Mouse (Mus musculus) large intestine, adult 2 months (tissue): ENCODE measurements around the gene Hist1h2ak. TPM values are rescaled to one million over a fixed set of nuclear protein-coding genes. Genes with fewer than 3 reads are reported as not detected.
"Not testable (repeated sequence)": the region's sequence is repeated elsewhere in the genome, so short reads cannot be mapped to it uniquely, and the experiment has no call there.

Experiments used
- DNase-seq: peaks from one replicate; pipeline ENCODE4 v3.0.0-alpha.2; 2012; ENCODE audit warnings: low read depth, low spot score
- WGBS: fragments of 180-500 bp; shearing (Covaris S2); methylation state at CpG from one replicate; pipeline ENCODE4 v1.1.7; 2018; 5-methylcytosine and 5-hydroxymethylcytosine counted together
- polyA plus RNA-seq: library from polyadenylated mRNA; depleted of rRNA; stranded (reverse); fragments of >200 nt; gene quantifications from 2 replicates; pipeline ENCODE4 v1.2.3, GENCODE M21; 2012; rRNA removed

Hist1h2ak gene
- 14.9 and 16.4 TPM in 2 replicates for polyA plus RNA-seq

DNA sequence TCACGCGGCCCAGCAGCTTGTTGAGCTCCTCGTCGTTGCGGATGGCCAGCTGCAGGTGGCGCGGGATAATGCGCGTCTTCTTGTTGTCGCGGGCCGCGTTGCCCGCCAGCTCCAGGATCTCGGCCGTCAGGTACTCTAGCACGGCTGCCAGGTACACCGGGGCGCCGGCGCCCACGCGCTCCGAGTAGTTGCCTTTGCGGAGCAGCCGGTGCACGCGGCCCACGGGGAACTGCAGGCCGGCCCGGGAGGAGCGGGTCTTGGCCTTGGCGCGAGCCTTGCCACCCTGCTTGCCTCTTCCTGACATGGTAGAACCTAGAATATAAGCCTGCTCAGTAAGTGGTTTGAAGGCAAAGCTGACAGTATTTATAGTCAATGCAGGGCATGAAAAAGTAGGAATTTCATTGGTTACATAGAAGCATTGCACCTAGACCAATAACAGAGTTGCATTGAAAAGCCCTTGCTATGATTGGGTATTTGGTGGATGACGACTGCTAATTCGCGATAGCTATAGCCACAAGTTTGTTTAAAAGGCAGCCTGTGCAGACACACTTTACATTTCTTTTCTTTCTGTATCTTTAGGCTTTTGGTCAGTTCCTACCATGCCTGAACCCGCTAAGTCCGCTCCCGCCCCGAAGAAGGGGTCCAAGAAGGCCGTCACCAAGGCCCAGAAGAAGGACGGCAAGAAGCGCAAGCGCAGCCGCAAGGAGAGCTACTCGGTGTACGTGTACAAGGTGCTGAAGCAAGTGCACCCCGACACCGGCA is at the start of gene Hist1h2ak, which contains the start of gene Hist1h2bn:
Gene Hist1h2ak, minus strand, starts transcription at position 304 of the 762 bp plus-strand sequence.
Gene Hist1h2bn, plus strand, starts transcription at position 600 of the 762 bp plus-strand sequence.
- peak; percentile 94 for DNase-seq
- under 1% methylated on average over 48 of the region's 50 CpGs for WGBS

DNA sequence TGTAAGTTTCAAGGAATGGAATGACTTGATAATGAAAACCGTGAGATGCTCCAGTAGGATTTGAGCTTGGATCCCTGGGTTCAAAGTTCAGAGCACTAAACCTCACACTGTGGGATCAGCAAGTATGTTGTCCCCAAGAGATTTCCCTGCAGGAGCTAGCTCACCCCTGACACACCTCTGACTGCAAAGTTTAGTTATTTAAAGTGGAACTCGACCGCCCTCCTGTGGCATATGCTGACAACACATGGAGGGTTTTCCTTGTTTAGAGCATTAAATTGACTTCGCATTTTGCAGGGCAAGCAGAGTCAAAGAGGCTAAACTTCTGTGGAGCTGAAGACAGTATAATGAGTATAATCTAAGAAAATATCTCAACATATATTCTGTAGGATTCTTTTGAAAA is 49.4 kb upstream of the Hist1h2ak start:
- not testable (repeated sequence) for DNase-seq
- no CpG with 5 or more reads among the region's 4 CpGs for WGBS

DNA sequence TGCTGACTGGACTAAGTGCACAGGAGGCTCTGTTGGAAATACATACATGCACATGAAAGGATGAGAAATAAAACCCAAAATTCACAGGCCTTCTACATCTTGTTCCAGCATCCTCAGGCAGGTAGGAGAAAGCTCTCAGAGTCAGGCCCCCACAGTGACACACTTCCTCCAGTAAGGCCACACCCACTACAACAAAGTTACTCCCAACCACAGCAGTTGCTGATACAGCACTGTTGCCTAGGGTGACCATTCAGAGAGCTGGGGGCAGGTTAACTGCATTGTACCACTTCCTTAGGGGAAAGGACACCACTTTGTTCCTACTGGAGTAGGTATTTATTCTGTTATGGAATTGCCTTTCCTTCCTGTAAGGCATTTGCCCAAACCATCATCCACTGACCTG is 43.5 kb upstream of the Hist1h2ak start:
- not testable (repeated sequence) for DNase-seq

DNA sequence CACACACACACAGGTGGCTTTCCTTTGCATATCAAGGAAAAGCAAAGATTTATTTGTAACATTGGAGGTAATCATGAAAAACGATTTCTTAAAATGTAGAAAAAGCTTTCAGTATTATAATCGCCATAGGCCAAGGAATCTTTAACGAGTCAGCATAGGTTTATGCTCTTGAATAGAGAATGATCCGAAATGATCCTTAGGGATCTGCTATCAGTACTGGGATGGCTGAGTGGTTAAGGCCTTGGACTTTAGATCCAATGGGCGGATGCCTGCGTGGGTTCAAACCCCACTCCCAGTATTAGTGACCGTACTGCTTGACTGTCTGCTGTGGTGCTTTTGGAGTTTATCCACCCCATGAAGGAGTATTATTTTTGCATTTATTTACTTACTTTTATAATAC is 42.0 kb upstream of the Hist1h2ak start:
- WGBS: 92% methylated on average over 7 of the region's 7 CpGs
- no peak for DNase-seq

DNA sequence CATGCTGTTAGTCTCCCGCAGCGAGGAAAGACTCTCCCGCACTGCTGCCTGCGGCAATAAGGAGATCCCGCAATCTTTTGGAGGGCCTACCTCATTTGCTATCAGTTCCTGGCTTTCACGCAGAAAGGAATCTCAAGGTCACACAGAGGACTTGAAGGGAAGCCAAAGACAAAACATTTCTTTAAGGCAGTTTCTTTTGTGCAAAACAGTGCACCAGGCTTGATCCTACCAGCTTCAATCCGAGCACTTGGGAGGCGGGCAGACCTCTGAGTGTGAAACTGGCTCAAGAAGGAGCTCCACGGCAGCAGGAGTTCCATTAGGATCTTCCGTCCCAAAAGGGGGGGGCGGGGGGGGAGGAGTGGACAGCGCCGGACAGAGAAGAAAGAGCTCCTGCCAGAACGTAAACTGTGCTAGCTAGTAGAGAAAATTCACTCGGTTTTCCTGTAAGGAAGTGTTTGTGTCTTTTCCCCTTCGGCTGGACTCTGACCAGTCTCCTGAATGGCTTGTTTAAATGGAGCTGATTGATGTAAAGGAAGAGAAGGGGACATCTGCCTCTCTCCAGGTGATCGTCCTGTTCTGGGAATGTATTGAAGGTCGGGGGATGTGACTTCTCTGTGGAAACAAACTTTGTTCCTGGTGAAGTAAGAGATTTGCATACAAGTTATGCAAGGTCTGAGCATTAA is 37.1 kb upstream of the Hist1h2ak start:
- 14% methylated on average over 18 of the region's 18 CpGs for WGBS

DNA sequence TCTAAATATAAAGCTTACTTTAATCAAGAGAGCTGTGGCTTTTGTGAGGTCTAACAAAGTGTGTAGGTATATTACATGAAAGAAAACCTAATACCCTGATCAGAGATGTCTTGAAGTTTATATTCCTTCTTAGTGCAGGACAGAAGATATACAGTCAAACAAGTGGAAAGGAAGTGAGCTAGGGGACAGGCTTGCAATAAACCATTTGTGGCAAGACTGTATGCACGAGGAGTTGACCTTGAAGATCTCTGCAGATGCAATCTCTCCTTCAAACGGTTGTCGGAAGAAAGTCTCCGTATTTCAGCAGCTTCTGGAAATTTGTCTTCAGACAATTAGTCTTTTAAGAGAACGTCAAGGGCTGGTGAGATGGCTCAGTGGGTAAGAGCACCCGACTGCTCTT is 36.3 kb upstream of the Hist1h2ak start:
- 65% methylated on average over 6 of the region's 6 CpGs for WGBS
- no peak for DNase-seq

More for the DNA sequence above, 37.1 kb upstream of the Hist1h2ak start:
- DNase-seq: no peak

DNA sequence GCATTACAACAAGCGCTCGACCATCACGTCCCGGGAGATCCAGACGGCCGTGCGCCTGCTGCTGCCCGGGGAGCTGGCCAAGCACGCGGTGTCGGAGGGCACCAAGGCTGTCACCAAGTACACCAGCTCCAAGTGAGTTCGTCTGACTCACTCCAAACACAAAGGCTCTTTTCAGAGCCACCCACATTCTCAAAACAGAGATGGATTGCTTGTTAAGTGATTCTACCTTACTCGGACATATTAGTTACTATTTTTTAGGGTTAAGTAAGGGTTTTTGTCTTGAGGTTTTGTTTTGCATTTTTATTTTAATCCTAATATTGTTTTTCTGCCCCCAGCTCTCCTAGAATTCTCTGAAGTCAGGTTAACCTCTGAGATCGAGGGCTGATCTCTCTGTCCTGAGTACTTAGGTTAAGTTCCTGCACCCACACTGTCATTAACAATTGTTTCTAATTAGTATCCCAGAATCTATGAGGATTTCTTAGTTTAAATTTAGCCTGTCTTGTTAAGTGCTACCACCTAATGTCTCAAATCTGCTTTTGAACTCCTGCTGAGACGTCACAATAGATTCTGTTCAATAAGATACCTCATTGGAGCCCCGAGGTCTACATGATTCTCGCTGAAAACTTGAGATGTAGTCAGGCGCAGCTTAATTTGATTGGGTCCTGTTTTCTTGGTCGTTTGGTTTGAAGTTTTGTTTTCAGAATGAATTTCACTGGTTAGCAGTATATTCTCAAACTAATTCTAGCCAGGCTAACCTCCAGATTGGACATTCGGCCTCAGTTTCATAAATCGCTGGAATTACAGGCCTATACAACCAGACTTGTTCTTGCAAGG is 34.4 kb upstream of the Hist1h2ak start:
- DNase-seq: no peak
- 37% methylated on average over 17 of the region's 21 CpGs for WGBS

DNA sequence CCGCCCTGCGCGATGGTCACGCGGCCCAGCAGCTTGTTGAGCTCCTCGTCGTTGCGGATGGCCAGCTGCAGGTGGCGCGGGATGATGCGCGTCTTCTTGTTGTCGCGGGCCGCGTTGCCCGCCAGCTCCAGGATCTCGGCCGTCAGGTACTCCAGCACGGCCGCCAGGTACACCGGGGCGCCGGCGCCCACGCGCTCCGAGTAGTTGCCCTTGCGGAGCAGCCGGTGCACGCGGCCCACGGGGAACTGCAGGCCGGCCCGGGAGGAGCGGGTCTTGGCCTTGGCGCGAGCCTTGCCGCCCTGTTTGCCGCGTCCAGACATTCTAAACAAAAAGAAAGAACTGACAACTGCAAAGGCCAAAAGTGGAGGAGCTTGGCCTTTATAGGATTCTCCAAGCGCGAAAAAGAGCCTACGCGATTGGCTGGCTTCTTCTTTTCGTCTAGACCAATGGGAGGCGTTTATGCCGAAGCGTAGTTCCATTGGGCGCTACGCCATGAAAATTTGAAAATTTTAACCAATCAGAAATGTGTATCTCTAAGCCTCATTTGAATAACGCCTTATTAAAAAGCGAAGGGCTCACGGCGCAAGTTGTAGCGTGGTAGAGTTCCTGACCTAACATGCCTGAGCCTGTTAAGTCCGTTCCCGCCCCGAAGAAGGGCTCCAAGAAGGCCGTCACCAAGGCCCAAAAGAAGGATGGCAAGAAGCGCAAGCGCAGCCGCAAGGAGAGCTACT is 33.4 kb upstream of the Hist1h2ak start, which contains the start of the genes Hist1h2an and Hist1h2bp:
Gene Hist1h2an, minus strand, starts transcription at position 320 of the 731 bp plus-strand sequence.
Gene Hist1h2bp, plus strand, starts transcription at position 563 of the 731 bp plus-strand sequence.
- DNase-seq: peak; percentile 86
- under 1% methylated on average over 40 of the region's 63 CpGs for WGBS

DNA sequence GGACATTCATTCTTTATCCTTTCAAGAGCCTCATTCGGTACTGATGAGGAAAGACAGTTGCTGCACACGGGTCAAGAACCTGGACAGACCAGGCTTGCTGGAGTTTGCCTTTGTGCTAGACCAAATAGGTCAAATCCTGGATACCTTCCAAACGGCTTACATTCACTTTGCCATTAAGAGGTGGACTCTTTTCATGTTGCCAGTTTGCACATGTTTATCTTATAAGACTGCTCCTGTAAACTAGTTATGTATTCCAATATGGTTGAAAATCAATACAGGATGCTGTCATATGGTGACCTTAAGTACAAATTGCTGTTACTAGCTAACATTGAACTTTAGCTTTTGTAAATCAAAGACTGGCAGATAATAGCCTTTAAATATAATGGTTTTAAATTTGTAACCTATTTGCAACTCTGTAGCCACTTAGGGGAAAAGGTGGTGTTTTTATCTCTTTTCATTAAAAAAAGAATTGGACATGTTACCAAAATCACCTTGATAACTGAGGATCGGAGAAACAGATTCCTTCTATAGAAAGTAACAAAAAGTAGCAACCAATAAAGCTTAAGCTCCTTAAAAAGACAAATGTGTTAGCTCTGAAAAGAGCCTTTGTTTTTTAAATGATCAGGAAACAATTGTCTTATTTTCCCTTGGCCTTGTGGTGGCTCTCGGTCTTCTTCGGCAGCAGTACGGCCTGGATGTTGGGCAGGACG is 32.7 kb upstream of the Hist1h2ak start:
- 10% methylated on average over 8 of the region's 8 CpGs for WGBS
- no peak for DNase-seq

DNA sequence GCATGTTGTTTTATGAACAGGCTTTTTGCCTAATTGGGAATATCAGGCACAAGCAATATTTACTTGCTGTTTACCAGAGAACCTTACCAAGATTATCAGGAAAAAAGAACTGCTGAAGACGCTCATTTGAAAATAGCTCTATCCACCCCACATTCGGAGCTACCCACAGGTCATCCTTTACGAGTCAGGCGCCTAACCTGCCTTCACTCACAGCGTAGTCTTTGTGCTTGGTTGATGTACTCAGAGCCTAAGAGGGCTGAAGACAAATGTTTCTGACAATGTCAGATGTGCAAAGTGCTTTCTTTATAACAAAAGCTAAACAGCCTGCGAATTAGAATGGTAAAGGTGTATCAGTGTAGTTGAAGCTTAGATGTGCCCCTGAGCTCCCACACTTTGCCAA is 30.7 kb upstream of the Hist1h2ak start:
- DNase-seq: no peak
- WGBS: 47% methylated on average over 6 of the region's 6 CpGs

DNA sequence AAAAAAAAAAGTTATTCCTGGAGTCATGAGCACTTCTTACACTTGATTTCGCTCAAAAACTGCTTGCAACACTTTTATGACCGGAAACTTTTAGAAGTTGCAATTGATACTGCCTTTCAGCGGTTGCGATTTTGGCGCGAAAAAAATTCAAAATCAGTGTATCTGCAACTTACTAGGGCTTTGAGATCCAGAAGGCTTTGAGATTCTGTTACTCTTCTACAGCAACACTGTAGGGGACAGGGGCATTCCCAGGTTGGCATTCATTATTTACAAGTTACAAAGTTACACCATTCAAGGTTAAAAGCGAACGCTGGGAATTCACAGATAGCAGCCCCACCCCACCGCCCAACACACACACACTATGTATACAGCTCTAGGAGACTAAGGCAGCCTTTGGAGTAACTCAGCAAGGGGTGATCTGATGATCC is 30.1 kb upstream of the Hist1h2ak start:
- whole genome bisulfite sequencing: 3% methylated on average over 9 of the region's 9 CpGs

DNA sequence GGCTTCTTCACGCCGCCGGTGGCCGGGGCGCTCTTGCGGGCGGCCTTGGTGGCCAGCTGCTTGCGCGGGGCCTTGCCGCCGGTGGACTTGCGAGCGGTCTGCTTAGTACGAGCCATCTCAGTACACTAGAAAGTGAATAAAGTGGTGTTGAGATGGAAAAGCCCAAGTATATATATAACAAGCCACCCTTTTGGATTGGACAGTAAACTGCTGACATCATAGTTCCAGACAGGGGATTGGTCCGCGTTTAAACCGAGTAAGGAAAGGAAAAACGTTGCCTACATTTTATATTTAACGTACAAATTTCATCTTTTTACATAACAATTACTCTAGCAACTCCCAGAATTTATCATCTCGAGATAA is 29.6 kb upstream of the Hist1h2ak start, which contains the start of gene Hist1h3i:
Gene Hist1h3i, minus strand, starts transcription at position 116 of the 363 bp plus-strand sequence.
- under 1% methylated on average over 17 of the region's 20 CpGs for WGBS
- peak; percentile 78 for DNase-seq

More for the DNA sequence above, 30.1 kb upstream of the Hist1h2ak start:
- no peak for DNase-seq

DNA sequence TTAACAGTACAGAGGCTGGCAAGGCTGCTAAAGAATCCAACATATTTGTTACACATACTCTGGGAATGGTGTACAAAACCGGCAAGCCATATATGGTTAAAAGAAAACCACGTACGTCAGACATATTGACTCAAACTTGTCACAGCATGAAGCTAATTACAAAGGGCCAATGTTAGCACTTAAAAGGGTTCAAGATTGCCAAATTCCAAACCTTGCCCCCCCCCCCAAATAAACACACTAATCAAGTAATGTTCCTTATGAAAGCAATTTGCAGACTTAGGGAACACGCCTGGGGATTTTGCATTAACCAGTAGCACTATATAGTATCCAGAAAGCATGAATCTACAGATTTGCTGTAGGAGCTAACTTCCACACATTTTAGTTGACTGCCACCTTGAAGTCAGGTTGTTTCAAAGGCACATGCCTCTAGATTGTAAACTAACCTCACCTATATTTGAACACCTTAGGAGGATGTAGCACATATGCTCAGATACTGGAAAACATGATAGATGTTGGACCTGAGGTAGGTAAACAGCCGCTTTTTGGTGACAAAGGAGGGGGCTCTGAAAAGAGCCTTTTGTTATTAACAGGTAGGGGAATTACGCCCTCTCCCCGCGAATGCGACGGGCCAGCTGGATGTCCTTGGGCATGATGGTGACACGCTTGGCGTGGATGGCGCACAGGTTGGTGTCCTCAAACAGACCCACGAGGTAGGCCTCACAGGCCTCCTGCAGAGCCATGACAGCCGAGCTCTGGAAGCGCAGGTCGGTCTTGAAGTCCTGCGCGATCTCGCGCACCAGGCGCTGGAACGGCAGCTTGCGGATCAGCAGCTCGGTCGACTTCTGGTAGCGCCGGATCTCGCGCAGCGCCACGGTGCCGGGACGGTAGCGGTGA is 29.0 kb upstream of the Hist1h2ak start:
- DNase-seq: not testable (repeated sequence)
- 1% methylated on average over 15 of the region's 35 CpGs for WGBS

DNA sequence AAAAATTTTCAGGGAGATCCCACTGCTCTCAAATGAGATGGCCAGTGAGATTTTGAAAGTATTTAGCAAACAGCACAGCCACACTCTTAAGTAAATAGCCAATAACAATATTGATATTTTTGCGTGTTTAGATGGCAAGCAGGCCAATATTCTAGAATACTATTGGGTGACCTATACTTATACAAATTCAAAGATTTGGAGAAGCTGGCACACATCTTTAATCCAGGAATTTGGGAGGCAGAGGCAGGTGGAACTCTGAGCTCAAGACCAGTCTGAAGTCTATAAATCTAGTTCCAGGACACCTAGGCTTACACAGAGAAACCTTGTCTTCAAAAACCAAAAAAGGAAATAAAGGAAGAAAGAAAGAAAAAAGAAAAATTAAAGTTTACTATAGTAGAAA is 28.0 kb upstream of the Hist1h2ak start:
- 89% methylated on average over 1 of the region's 1 CpGs for WGBS
- DNase-seq: no peak

DNA sequence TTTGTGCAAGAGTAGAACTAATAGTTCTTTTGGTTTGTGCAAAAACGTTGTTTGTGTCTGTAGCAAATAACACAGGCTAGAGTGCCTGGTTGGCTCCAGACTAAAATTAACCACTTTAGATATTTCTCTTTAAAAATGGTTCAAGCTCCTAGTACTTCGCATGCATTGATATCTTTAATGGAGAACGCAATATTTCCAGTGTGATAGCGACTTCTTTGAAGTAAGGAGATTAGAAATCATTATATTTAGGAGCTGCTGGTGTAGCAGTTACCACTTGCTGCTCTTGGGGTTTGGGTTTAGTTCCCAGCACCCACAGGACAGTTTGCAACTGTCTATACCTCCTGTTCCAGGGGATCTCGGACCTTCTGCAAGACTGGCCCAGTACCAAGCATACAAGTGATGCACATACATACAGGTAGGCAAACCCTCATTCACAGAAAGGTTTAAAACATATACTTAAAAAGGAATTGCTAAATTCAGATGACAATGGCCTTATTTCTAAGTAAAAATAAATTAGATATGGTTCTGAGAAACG is 27.5 kb upstream of the Hist1h2ak start:
- no peak for DNase-seq
- WGBS: 43% methylated on average over 6 of the region's 6 CpGs

DNA sequence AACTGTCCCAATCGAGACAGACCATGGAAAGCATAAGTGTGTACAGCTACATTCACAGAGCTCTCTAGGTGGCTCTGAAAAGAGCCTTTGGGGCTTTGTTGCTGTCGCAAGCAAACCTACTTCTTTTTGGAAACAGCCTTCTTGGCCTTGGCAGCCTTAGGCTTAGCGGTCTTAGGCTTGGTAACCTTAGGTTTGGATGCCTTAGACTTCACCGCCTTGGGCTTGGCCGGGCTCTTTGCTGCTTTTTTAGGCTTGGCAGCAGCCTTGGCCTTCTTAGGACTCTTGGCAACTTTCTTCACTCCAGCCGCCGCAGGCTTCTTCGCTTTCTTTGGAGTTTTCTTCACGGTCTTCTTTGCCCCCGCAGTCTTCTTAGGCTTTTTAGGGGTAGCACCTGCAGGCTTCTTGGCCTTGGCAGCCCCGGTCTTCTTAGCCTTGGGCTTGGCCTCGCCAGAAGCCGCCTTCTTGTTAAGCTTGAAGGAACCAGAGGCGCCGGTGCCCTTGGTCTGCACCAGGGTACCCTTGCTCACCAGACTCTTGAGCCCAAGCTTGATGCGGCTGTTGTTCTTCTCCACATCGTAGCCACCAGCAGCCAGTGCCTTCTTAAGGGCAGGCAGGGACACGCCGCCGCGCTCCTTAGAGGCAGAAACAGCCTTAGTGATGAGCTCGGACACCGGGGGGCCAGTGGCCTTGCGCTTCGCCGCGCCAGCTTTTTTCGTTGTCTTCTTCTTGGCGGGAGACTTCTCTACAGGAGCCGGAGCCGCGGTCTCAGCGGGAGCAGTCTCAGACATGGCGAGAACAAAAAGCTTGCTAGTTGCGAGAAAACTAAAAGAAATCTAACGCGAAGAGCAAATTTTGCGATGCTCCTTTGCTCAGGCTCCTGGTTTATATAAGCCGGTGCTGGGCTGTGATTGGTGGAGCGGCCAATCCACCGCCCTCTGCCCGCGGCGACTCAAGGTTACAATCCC is 26.4 kb upstream of the Hist1h2ak start, which contains the start of gene Hist1h1b:
Gene Hist1h1b, minus strand, starts transcription at position 859 of the 965 bp plus-strand sequence.
- no peak for DNase-seq
- WGBS: under 1% methylated on average over 44 of the region's 44 CpGs
